In the genomic region with DNA sequence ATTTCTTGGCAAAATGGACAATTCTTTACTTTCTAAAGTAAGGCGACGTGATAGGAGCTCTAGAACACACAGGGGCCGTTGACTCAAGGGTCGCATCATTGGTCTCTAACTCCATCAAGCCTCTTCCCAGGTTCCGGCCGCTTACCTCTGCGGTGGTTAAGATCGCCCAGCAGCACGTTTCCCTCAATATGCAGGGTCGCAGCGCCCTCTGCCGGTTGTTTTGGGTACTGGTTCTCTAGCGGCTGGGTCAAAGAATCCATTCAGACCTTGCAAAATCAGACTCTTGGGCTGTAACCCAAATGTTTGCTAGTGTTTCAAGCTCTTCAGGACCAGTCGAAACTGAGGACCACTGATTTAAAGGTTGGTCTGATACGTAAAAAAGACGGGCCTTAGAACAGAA, we compare ENCODE assay signal across 9 mouse cellular contexts. TPM values are rescaled to one million over a fixed set of nuclear protein-coding genes. Genes with fewer than 3 reads are reported as not detected.
DNase-seq lines count a peak whose midpoint lies in the region; ATAC-seq and TF ChIP-seq lines count a peak whose summit lies in the region.
"Had no signal": no experiment of that assay in that cellular context is flagged by ENCODE, and none has a peak within 500 bp of the region (broad histone marks: within the 10 kb centered on the region; RNA-seq: fewer than 3 reads in every experiment).

No protein-coding gene starts in this region.

- peaks cover 37% of the 10 kb centered on the region for H3K27me3 ChIP-seq in G1E (ENCODE audit: insufficient read depth, low read length)

- H3K9me3 ChIP-seq in G1E (replicated peaks), result no peaks in the 10 kb centered on the region
- H3K9me3 ChIP-seq: liver, embryonic 15.5 days had no signal

- peak; percentile 80 for TF ChIP-seq CTCF in G1E (IDR thresholded peaks at IDR 0.05; ENCODE audit: low read depth, low read length)

- intact Hi-C loops in heart, postnatal 10 days (cut with DNase I), result loop anchor here (1.0 to 10.0 kb wide), 3 partner anchors 42 to 326 kb away; no protein-coding TSS in a partner anchor

- H3K36me3 ChIP-seq in G1E (replicated peaks), result peaks cover 4% of the 10 kb centered on the region
- H3K36me3 ChIP-seq: liver, embryonic 15.5 days had no signal

- H3K4me1 ChIP-seq in G1E (ENCODE audit: insufficient read depth, low read depth, low read length), result peaks cover 14% of the 10 kb centered on the region

- H3K4me3 ChIP-seq in G1E (ENCODE audit: low read depth, low read length), result no peak overlapping the region
- H3K4me3 ChIP-seq: liver, embryonic 15.5 days had no signal

- DNase-seq in G1E (ENCODE audit: low spot score), result peak; percentile 71
- peak; percentile 96 for DNase-seq in adrenal gland, postnatal 10 days
- peak; percentile 88 for DNase-seq in embryo, embryonic 11 days
- DNase-seq in heart, postnatal 10 days, result peak; percentile 82 to 93
- peak; percentile 85 to 86 for DNase-seq in layer of hippocampus, postnatal 36 days
- peak; percentile 97 for DNase-seq in right cerebral cortex, postnatal 4 days
- peak; percentile 69 for DNase-seq in yolk sac, embryonic 10.5 days (ENCODE audit: low spot score)

- peak; percentile 30; the same call in 1 of the 2 replicates for ATAC-seq in G1E (ENCODE audit: extremely low read depth, insufficient number of reproducible peaks, low FRiP score, poor library complexity, severe bottlenecking)
- ATAC-seq in megakaryocyte progenitor cell, adult 5-6 weeks (replicated peaks; ENCODE audit: poor library complexity), result peak; percentile 78

RNA-seq across cellular contexts. Expression of gene Aen, which starts 5.0 kb away (rescaled TPM):
- total RNA-seq in G1E (2014; fragmentation: Nextera tagmentation) (15.3 and 18.7 TPM in 2 replicates), G1E (2017) (38.7 and 43.5 TPM in 2 replicates)
- 81.9 and 116 TPM in 2 replicates for polyA plus RNA-seq in G1E (2012)
- total RNA-seq in adrenal gland, postnatal 10 days (2021), result 10 to 100 TPM; 23.3 to 26.6 TPM
- 10 to 100 TPM; 33.1 to 35.7 TPM for total RNA-seq in heart, postnatal 10 days (2021)
- 10 to 100 TPM; 20.2 to 23.1 TPM for total RNA-seq in layer of hippocampus, postnatal 36 days (2021)
- total RNA-seq in megakaryocyte progenitor cell, adult 5-6 weeks (2015), result 14.8 and 15.1 TPM in 2 replicates
- total RNA-seq in megakaryocyte progenitor cell, adult 5-6 weeks (2017), result 39.7 and 46.6 TPM in 2 replicates

RNA-seq across cellular contexts. Expression of gene Isg20, which starts 22.6 kb away (rescaled TPM):
- total RNA-seq in G1E (2014; fragmentation: Nextera tagmentation), result 1.9 and 42.7 TPM in 2 replicates
- 1.1 and 2.1 TPM in 2 replicates for total RNA-seq in G1E (2017)
- polyA plus RNA-seq in G1E (2012), result 0.59 and 0.70 TPM in 2 replicates
- 1 to 10 TPM; 6.5 to 8.8 TPM for total RNA-seq in adrenal gland, postnatal 10 days (2021)
- 1 to 10 TPM; 5.4 to 5.5 TPM for total RNA-seq in heart, postnatal 10 days (2021)
- 1 to 10 TPM in 1 of 2 experiments, under 1 TPM in 1; 0.60 to 1.1 TPM for total RNA-seq in layer of hippocampus, postnatal 36 days (2021)
- total RNA-seq in megakaryocyte progenitor cell, adult 5-6 weeks (2015), result 25.3 and 35.0 TPM in 2 replicates
- total RNA-seq in megakaryocyte progenitor cell, adult 5-6 weeks (2017), result 7.7 and 8.0 TPM in 2 replicates

RNA-seq across cellular contexts. Expression of gene Det1, which starts 43.6 kb away (rescaled TPM):
- total RNA-seq in G1E (2014; fragmentation: Nextera tagmentation) (35.5 and 42.5 TPM in 2 replicates), G1E (2017) (17.9 and 18.2 TPM in 2 replicates)
- polyA plus RNA-seq in G1E (2012), result 5.5 and 8.8 TPM in 2 replicates
- 10 to 100 TPM; 12.2 to 14.2 TPM for total RNA-seq in adrenal gland, postnatal 10 days (2021)
- 10 to 100 TPM in 1 of 2 experiments, 1 to 10 TPM in 1; 7.2 to 10.7 TPM for total RNA-seq in heart, postnatal 10 days (2021)
- total RNA-seq in layer of hippocampus, postnatal 36 days (2021), result 1 to 10 TPM; 7.0 to 7.6 TPM
- total RNA-seq in megakaryocyte progenitor cell, adult 5-6 weeks (2015), result 16.1 and 19.3 TPM in 2 replicates
- total RNA-seq in megakaryocyte progenitor cell, adult 5-6 weeks (2017), result 14.0 and 15.5 TPM in 2 replicates
